Mouse (Mus musculus): ENCODE results near the gene Tank.

Gene Tank

DNA sequence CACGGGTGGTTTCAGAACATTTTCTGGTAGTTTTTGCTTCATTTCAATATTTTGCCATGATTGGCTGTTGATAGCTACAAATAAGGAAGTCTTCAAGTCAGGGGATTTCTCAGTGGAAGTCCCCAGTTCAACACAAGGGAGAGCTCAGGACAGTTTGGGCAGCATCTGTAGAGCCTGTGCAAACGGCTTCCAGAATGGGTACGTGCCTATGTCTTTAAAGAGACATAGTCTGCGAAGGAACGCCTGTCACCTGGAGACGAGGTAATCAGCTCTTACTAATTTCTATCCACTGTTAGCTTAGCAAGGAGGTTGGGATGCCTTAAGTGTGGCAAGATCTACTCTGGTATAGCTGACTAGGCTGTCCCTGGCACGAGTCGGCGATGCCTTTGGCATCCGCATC, at the start of gene Tank:
Tank (plus strand) TSS at position 153 of the 400 bp plus-strand sequence.
- no peak for DNase-seq

DNA sequence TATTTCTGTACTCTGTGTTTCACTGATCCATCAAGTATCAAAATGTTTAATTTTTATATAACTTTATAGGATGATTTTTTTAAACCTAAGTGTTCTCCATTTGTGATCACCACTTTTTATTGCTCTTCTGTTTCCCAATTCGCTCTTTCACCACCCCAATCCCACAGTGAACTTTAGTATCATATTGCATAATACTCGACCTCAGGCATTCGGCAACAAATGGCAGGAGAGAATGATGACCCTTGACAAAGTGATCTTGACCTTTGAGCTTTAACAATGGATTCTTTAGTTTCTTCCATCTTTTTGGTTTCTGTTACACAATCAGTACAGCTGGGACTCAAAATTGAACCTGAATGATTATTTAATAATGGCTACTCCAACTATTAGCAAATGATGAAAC, 46.1 kb upstream of the Tank start:
- no peak for DNase-seq

DNA sequence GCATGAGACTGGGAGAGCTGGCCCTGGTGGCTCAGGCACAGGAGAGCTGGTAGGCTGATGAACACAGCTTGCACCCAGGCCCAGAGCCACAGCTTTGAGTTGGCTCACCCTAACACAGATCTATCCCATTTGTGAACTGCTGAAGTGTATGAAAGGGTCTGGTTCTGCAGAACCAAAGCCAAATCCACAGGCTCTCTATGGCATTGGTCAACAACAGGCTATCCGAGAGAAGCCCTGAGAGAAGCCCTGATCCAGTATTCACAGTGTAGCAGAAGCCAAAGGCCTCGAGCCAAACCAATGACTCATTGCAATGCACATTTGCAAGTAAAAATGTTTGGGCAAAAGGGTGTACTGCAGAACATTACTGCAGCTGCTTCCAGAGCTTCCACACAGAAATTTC, 45.3 kb upstream of the Tank start:
- peak; percentile 60 for DNase-seq

DNA sequence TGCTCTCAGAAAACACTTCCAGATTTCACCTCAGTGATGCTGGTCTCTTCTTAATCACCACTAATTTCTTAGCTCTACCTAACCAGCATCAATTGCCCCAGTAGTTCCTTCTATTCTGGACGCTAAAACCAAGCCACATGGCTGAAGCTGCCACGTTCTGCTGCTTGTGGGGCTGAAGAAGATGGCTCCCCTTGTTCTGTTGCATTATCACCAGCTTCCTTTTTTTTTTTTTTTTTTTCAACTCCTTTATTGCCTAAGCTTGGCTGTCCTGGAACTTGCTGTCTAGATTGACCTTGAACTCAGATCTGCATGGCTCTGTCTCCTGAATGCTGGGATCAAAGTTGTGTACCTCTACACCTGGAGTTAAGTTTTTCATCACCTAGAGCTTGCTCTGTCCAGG, 41.5 kb upstream of the Tank start:
- no peak for DNase-seq

DNA sequence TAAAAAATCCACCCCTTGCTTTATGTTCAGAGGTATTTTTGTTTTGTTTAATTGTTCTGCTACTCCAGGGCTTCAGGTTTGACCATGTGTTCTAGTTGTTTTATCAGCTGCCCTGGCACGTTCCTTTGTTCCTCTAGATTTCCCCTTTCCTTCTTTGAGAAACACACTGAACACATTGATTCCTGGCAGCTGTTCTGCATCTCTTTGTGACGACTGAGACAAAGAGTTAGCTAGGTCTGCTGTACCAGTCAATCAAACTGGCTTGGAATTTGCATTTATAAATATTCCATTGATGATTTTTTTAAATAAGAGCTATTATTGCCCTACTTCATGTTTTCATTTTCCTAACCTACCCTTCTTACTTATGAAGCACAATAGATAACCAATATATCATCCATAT, 39.0 kb upstream of the Tank start:
- DNase-seq, result no peak

DNA sequence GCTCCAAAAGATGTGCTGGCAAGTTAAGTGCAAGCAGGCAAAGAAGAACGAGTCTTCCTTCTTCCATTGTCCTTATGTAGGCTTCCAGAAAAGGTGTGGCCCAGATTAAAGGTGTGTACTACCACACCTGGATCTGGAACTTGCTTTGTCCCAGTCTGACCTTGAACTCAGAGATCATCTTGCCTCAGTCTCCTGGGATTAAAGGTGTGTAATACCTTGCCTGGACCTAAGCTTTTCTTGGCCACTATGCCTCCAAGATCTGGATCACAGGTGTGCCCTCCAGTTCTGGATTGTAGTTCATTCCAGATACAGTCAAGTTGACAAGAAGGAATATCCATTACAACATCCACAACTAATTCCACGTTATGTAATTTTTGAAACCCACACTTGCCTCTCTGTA, 36.0 kb upstream of the Tank start:
- DNase-seq, result no peak

DNA sequence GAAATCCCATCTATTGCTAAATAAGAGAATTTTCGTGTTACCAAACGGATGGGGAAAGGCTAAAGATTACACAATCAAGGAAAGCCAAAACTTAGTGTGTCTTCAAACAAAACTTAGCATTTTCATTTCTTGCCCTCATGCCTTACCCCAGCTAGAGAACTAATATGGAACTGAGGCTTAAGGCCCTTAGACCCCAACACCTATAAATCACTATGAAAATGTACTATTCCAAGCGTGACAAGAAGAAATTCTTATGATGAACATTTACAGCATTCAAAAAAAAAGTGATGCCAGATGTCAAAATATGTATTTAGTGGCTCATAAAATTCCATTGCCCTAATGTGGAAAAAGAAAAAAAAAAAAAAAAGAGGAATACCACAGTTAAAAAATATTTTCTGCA, 32.7 kb upstream of the Tank start:
- DNase-seq, result no peak

DNA sequence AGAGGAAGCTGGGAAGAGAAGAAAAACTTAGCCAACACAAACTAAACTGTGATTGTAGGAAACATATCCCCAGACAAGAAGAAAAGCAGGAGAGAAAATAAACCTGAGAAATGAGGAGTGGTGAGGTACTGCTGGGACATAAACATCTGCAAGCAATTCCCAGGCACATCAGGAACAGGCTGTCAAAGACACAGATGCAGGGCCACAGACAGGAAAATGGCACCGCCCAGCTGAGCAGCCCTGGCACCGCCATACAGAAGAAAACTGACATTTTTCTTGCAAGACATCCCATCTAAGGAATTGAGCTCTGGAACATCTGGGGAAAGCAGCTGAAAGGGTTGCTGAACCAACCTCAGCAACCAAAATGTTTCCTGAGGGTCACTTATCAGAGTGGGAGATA, 30.4 kb upstream of the Tank start:
- no peak for DNase-seq

DNA sequence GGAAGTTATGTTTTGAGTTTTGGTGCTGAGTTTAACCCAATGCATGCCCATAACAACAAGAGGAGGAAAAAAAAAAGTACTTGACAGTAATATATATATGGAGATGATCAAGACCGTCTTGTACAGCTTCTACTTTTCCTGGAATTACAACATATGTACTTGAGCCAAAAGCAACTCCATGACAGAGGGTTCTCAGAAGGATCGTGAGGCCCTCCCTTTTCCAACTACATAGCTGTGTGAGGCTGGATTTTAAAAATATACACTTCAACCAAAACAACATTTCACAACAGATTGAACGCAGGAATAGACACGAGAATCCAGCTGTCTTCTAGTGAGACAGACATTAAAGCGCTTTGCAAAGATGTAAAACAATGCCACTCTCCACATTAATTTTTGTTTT, 26.7 kb upstream of the Tank start:
- no peak for DNase-seq

DNA sequence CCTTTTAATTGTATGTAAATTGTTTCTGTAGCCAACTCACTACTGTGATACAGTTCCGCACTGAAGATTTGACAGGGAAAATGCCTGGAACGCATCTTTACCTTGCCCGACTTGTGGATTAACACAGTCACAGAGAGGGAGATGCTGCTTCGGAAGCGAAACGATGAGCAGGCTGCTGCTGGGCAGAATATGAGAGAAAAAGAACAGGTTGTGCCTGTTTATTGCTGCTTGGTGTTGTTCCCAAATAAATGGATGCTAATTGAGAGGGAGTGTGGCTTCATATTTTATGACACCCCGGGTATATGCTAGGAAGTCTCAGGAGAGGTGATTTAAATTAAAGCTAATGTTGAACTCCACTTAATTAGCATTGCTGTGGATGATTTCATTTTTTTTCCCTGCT, 23.0 kb upstream of the Tank start:
- no peak for DNase-seq

DNA sequence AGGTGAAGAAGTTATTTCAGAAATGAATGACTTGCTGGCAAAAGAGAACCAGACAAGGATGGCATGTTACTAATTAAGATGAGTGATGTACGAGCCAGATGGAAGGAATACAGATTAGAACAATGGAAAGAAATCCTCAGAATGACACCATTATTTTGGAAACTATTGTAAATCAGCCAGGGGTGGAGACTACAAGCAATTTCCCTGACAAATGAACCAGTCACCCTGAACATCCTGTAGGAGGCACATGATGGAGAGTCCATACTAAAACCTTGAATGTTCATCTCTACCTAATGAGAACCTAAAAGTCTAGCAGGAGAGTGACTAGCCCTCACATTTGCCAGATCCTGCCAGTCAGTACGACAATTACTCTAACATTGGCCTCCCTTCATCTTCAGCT, 22.6 kb upstream of the Tank start:
- no peak for DNase-seq

DNA sequence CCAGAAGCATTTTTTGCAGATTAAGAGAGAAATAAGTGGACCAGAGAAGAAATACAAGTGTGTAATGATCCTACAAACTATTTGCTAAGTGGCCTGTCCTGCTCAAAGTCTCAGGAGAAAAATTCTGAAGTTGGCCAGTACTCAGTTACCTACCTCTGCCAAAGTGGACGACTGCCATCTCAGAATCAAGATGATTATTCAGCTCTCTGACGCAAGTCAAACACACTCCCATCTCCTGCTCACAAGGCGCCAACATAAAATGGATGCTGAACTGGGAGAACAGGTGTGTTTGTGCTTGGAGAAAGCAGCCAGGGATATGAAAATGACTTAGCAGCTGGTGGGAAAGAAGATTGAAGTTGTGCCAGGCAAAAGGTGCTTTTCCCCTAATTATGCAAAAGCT, 21.7 kb upstream of the Tank start:
- peak; percentile 44 for DNase-seq

DNA sequence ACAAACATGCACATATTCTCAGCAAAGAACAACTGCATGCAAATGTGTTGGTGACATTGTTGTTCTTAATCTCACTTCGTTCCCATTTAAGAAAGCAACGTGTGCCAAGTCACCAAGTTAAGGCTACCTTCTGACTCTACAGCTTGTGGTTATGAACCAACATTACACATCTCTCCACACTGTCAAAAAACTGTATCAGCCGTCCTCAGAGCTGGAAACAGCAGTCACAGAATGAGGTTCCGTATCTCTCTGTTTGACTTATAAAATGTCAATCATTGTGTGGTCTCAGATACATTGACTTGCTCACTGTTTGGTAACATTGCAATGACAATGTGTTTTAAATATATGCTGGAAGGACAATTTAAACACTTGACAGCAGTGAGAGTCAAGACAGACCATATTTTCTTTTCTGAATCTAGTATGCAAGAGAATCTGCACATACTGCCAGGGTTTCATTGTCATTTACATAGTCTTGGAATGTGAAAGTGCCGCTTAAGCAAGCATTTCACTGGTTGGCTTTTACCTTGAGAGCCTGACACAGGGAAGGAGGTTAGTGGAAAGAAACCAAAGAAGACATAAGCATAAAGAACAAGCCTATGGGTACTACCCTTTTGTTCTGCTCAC, 20.4 kb upstream of the Tank start:
- no peak for DNase-seq

DNA sequence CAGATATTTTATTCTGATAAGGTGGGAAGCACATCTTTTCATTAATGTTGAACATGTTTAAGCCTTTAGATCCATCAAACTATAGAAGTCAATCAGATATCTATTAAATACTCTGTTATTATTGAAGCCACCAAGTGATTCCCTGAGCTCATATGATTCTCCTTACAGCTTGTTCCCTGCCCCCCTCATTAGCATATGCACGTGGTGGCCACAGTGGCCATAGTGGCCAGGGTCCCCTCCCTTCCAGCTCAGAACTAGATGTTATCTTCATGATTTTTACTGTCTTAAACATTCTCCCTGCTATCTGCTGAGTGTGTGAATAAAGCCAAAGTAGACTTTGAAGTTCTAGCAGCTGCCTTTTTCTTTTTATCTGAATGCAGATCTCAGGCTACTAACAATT, 17.3 kb upstream of the Tank start:
- DNase-seq, result no peak

DNA sequence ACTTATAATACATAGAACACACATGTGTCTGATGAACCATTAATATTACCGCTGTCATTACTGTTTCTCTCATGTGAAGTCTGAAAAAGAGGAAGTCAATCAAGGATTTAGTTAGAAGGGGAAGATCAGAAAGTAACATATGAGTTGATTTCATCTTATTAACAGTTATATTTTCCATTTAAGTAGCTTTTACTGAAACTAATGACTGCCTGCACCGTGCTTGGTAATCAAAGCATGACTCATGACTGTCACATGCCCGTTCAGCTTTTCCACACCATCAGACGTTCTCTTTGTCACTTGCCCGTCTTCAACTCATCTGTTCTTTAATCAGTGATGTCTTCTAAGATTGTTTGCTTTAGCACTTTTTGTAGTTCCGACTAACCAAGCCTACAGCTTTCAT, 15.2 kb upstream of the Tank start:
- no peak for DNase-seq

DNA sequence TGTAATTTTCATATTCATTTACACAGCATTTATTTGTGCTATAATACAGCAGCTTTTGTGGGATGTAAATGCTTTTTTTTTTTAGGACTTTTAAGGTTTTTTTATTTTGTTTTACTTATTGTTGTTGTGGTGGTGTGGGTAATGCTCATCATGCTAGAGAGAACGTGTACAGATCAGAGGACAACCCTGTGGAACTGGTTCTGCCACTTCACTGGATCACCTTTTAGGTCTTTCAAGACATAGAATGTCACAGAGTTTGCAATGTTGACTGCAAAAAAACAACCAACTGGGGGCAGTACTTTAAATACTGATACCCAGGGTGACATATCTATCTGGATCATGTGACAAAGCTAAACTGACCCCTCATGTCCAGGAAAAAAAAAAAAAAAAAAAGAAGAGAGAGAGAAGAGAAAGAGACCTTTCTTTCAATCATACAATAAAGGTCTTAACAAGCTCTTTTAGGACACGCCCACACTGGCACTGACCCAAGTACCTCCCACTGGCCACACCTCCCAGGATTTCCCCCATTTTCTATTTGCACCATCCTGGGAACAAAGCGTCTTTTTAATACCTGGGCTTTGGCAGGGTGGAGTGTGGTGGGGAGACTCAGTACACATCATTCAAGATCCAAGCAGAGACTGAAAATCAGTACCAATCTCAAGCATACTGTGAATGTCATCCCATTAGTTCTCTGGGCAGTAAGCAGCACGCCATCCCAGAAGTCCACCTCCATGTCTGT, 11.2 kb upstream of the Tank start:
- DNase-seq, result peak; percentile 44

DNA sequence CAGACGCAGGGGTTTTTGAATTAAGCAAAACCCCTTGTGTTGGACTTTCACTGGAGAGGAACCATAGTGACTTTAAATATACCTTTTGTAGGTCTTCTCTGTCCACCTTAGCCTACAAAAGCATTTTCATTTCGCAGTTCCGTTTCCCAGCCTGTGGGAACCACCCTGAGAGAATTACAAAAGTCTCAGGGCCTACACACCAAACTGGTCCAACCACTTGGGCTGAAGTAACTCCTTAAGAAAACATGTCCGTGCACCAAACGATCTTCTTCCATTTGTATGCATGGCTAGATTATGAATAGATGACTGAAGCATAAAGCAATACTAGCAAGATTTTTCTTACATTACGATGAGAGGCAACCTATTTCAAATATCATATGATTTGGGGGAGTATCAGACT, 9.2 kb upstream of the Tank start:
- peak; percentile 35 for DNase-seq

DNA sequence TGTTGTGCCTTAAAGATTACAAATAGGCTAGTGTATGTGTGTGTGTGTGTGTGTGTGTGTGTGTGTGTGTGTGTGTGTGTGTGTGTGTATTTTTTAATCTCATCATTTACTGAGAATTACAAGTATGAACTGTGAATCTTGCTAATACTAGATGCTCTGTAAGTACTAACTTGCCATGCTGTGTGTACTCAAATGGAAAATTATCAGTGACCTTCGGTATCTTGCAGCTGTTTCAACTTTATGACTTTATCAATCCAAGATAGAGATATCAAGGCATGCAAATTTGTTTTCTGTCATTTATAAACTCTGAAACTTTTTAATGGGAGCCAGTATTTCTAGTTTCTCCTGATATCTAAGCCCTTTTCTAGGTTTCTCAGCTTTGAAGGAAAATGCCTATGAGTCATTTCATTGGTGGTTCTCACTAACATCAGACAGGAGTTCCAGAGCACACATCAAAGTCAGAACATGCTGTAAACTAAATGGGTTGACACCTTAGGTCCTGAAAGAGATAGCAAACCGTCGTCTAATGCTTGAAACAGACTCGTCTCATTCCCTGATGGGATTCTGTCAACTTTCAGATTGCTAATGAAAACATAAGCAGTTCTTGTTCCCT, 6.9 kb upstream of the Tank start:
- DNase-seq, result no peak

DNA sequence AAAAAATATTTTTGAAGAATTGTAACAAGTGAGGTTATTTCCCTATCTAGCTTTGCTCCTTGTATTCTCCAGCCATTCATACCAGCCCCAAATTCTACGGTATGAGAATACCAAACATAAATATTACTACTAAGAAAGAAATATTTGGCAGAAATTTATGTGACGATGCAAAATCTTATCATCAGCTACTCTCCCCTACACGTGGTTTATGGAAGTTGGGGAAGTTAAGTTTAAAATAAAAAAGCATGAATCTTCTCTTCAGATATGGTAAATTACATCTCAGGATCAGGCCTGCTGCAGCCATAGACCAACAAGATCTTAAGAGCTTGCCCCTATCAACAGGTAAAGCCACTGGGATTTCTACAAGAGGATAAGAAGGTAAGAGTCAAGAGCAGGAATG, 1.9 kb upstream of the Tank start:
- no peak for DNase-seq

DNA sequence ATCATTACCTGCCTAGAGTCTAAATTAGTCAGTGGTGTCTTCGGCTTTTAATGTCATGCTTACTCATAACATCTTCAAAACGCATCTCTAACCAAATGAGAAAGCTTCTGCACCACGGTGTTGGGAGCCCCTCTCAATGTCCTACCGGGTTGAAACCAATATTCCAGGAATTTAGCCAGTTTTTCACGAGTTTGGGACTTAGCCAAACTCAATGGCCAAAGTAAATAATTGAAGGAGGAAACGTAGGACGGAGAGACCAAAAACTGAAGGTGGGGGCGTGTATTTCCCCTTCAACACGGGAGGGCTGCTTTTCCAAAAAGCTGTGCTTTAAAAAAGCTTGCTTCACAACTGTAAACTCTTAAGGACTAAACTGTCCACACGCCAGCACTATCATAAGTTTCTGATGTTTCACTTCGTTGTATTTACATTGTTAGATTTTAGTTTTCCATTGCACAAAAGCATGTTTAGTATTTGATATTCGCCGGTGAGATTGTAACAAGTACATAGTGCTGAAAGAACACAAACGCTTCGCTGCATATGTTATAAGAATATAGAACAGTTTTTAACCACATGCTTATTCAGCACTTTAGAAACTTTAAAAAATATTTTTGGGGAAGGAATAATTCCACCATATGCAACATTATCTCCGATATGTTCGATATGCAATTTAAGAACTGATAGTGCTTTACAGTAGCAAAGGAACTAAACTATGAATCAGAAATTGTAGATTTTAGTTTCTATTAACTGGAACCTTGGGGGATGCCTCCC, 1.3 kb upstream of the Tank start:
- no peak for DNase-seq

DNA sequence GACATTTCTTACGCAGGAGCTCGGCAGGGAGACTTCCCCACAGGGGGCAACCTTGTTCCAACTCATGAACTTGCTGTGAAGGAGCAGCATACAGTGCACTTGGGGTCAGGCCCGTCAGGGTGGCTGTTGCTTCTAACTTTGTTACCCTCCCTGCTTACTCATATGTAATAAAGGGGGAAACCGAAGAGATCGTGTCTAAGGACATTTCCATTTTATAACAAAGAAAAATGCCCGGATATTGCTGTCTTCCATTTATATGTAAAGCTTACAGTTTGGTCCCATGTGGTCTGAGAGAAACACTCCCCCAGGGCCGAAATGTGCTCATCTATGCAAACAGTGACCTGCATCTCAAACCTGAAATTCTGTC, 706 bp upstream of the Tank start:
- peak; percentile 11 for DNase-seq

DNA sequence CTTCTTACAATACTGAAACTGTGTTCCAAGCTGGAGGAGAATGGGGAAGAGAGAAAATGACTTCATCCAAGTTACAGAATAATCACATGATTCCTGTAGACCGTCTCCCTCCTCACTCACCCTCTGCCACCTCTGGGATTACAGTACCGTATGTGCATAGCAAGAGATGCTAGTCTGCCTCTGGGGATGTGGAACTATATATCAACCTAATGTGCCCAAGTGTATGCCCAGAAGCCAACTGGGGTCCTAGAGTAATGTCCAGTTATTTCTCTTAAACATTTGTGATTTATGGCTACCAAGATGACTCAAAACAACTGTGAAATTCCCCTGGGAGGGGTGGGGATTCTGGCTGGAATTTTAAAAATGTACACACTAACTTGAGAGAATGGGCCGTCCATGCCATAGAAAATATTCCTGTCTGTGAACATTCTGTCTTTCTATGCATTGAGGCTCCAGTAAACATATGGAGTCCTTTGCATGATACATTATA, 1.2 kb downstream of the Tank start:
- DNase-seq, result no peak

DNA sequence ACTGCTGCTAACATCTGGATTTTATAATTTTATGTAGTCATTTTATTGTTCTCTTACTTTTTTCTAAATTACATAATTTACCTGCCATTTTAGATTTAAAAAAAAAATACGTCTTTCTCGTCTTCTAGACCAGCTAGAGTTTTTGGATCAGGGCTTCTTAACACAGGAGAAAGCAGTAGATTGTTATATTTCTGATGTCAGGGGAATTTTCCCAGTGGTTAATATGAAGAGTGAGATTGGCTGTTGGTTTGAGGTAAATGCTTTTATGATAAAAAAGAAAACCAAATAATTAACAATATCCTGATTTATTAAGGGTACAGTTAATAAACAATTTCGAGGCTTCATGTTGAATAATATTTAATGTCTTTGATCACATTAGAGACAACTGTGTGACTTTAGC, 1.7 kb downstream of the Tank start:
- DNase-seq, result no peak

DNA sequence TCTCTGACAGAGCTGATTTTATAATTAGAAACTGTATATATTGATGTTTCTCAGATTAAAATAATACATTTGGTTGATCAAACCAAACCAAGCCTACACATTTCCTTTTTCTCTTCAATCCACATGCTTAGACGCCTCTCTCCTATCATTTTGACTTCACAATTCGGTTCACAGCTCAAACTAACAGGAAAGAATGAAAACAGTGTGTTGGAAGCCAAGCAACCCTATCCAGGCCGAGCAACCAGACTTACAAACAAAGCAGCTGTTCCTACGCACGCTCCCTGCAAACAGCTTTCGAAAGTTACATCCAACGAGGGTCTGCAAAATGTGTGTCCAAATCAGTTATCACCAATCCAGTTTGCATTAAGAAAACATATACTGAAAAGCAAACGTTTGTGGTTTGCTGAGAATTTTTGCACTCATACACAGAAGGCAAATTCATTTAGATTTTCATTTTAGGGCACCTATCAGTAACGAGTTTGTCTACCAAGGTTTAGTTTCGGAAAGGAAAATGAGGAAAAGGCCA, 2.2 kb downstream of the Tank start:
- DNase-seq, result no peak

Measured in lung, postnatal 14 days (tissue).